Mouse (Mus musculus) retina, postnatal 7 days (tissue): ENCODE data around the gene Gclc.

ENCODE experiments used
- DNase-seq: peaks from one replicate; pipeline ENCODE4 v3.0.0-alpha.2; 2012; ENCODE audit warnings: low read depth, low spot score

Gclc gene

GRCm38 (mm10) chr9:77783006-77783405 lies 28.7 kb downstream of the Gclc start:
- no peak for DNase-seq

DNA sequence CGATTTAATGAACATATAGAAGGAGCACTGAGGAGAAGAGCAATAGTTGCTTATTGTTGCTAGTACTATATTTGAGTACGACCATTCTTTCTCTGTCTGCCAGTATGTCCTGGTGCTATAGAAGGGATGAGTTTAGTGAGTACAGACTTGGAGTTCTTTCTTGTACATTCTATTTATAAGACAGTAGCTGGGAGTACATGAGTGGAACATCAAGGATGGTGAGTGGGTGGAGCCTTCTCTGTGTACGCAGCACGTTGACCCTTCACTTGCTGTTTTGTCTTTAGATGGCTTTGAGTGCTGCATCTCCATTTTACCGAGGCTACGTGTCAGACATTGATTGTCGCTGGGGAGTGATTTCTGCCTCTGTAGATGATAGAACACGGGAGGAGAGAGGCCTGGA lies 31.1 kb downstream of the Gclc start:
- DNase-seq: no peak

DNA sequence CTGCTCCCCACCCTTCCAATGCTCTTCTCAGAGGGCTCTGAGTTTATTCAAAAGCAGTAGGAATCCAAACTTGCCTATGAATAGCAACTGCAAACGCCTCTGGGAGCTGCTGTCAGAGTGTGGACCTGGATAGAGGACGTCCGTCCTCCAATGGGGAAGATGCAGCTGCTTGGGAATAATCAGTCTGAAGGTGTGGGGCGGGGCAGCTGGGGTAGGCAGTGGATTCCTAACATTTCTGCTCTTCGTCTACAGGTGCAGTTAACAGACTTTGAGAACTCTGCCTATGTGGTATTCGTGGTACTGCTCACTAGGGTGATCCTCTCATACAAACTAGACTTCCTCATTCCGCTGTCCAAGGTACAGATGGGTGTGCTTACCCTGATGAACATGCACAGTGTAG lies 33.6 kb downstream of the Gclc start:
- no peak for DNase-seq

- no peak for DNase-seq
Observed at GRCm38 (mm10) chr9:77789615-77790348, 35.4 kb downstream of the Gclc start.

DNA sequence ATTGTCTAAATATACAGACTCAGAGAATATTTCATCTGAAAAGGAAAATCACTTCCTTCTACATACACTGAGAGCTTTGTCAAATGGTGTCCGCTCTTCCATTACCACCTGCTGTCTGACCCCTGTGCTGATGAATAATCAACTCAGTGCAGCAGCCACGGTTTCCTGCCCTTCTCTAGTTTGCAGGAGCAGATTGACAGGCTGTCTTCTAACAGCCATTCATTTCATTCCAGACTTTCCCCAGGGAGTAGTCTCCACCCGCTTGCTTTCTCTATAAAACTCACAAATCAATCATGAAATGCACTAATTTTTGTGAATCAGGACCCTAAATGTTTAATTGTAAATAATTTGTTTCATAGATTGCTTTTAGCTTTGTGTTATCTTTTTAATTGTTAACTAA lies 39.5 kb downstream of the Gclc start:
- no peak for DNase-seq

DNA sequence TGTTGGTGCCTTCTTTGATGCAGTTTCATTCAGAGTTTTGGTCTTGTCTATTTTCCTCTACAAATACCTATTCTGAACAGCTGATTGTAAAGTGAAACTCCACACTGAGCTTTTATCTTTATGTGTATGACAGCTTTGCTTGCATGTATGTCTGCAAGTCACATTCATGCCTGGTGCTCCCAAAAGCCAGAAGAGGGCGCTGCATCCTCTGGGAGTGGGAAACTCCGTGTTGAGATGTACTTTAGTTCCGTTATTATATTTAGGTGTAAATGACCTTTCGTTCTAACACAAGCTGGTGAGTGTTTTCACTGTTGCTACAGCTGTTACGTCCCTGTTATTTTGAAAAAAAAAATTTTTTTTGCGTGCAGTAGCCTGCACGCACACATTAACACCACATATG lies 48.1 kb downstream of the Gclc start:
- peak; percentile 24 for DNase-seq

- no peak for DNase-seq
Observed at GRCm38 (mm10) chr9:77806426-77806825, 52.1 kb downstream of the Gclc start.

- peak; percentile 81 for DNase-seq
Observed at GRCm38 (mm10) chr9:77806842-77807668, 52.7 kb downstream of the Gclc start.

DNA sequence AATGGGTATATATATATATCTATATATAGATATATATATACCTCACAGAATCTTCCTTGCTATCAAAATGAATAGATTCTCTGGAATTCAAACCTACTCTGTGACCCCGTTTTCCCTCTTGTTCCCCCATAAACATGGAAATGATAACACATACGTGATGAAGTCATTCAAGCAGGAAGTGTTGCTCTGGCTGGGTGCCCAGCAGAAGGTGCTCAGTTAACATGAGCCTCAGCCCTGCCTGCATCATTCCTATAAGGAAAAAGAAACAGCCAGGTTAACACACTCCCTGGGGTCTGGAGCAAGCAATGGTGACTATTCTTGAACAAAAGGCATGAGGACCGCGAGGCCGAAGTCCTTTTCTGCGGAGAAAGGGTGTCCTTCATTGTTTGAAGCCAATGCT lies 54.1 kb downstream of the Gclc start:
- DNase-seq: no peak

- peak; percentile 90 for DNase-seq
Observed at GRCm38 (mm10) chr9:77818858-77819257, 64.5 kb downstream of the Gclc start.

DNA sequence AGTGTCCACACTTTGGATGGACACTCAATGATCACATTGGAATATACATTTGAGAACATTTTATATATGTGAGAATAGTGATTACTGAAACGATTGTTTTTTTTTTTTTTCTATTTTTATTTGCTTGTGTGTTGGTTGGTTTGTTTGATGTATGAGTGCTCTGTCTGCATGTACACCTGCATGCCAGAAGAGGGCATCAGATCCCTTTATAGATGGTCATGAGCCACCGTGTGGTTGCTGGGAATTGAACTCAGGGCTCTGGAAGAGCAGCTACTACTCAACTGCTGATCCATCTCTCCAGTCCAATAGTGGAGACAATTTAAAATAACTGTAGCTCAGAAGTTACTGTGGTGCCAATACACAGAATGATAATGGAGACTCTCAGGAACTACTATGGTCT lies 65.0 kb downstream of the Gclc start:
- DNase-seq: no peak

- no peak for DNase-seq
Observed at GRCm38 (mm10) chr9:77820836-77821235, 66.5 kb downstream of the Gclc start.

- DNase-seq: no peak
Observed at GRCm38 (mm10) chr9:77825380-77825961, 71.1 kb downstream of the Gclc start.

- no peak for DNase-seq
Observed at GRCm38 (mm10) chr9:77826237-77826636, 71.9 kb downstream of the Gclc start.

DNA sequence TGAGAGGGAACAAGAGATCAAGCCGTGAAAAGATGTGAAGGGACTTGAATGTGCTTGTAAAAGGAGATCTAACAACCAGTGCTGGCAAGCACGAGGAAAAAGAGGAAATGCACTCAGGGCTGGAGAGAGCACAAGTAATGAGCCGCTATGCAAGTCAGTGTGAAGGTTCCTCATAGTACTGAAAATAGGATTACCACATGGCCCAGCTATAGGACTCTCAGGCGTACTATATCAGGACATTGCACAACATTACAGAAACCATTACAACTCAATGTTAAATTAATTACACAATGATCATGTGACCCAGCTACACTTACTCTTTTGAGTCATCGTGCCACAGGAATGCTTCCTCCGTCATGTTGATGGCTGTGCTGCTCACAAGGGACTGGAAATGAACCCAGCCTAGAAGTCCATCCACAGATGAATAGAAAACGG lies 74.2 kb downstream of the Gclc start:
- no peak for DNase-seq

- no peak for DNase-seq
Observed at GRCm38 (mm10) chr9:77834259-77834993, 80.1 kb downstream of the Gclc start.

DNA sequence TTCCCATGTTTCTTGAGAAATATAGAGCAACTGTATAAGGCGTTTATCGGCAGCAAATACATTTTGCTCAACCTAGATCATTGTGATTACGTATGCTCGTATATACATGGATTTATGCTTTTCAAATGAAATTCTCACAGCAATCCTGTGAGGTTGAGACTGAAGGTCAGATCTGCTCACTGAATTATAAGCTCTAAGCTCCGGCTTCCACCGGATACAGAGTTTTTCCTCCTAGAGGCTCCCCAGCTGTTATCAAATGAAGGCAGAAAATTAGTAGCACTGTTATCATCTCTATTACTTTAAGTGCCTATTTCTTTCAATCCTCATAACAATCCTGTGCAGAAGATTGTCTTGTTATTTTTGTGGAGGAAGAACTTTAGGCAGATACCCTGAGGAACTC lies 80.8 kb downstream of the Gclc start:
- no peak for DNase-seq

DNA sequence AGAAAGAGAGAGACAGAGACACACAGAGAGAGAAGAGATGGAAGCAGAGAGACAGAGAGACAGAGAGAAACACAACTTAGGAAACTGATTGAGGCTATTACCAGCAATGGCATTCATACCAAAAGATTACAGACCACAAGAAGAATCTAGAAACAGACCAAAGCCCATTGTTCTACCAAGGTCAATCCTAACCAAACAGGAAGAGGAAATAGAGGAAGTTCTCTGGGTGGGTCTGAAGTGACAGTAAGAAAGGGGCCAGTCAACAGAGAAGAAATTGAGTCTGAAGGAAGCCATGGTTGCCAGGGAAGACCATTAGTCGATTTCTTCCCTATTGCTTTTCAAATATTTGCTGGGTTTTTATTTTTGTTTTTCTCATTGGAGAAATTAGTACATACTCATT lies 81.4 kb downstream of the Gclc start:
- DNase-seq: no peak

DNA sequence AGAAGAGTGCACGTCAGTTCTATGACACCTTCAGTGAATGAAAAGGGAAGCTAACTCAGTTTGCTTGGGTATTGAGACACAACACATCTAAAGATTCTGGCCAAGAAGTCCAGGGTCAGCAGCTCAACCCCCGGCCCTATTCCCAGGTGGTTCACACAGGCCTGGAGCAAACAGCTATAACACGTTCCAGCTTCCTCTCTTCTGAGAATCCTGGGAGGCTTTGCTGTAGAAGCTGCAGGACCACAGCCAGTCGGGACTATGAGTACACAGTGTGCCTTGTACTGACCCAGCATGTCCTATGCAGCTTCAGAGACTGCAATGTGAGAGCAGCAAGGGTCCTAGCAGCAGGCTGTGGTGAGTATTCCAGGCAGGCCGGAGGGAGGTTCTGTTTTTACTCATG lies 84.3 kb downstream of the Gclc start:
- DNase-seq: no peak
